In the genomic region with DNA sequence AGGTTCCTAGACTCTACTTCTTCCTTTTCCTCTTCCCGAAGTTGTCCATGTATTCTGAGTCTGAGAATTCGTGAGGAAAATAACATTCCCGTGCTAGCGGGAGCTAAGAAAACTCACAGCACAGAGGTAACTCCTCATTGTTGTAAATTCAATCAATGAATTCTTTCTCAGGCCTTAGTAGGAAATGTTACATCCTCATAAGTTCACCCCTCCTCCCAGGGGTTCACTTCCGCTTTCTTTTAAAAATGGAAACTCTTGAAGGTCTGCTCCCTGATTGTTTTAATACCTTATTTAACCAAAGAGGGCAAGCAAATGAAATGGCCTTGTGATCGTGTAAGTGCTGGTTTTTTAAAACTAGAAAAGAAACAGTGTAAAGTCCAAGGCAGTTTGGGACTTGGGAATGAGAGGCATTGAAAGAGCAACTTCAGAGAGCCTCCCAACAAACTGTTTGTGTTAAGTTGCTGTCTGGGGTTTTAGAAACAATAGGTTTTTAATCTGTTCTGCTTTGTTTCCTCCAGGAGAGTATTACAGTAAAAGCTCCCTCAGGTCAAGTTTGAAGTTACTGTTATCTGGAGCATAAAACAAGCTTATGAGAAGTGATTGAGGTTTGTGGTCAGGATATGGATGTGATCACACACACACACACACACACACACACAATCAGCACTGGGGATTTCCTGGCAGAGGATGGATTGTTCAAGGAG, we compare ENCODE assay signal across 8 mouse cellular contexts. TPM values are rescaled to one million over a fixed set of nuclear protein-coding genes. Genes with fewer than 3 reads are reported as not detected.
DNase-seq lines count a peak whose midpoint lies in the region; ATAC-seq lines count a peak whose summit lies in the region.
"Not testable (repeated sequence)": the region's sequence is repeated elsewhere in the genome, so short reads cannot be mapped to it uniquely, and the experiment has no call there.

No protein-coding gene starts in this region.

- H3K9ac ChIP-seq in intestine, embryonic 16.5 days (ENCODE audit: low read depth, low read length), result not testable (repeated sequence)

- not testable (repeated sequence) for H3K4me2 ChIP-seq in intestine, embryonic 16.5 days (ENCODE audit: low read depth, low read length)

- ATAC-seq in intestine, embryonic 16.5 days, result peak; percentile 11; the same call in 1 of the 2 replicates
- ATAC-seq in megakaryocyte progenitor cell, adult 5-6 weeks (replicated peaks; ENCODE audit: poor library complexity), result peak; percentile 63

- not testable (repeated sequence) for H3K9me3 ChIP-seq in intestine, embryonic 16.5 days (ENCODE audit: control insufficient read depth, low read length)

- not testable (repeated sequence) for H3K27ac ChIP-seq in intestine, embryonic 16.5 days (ENCODE audit: low read length)

- not testable (repeated sequence) for H3K27me3 ChIP-seq in intestine, embryonic 16.5 days (replicated peaks; ENCODE audit: control insufficient read depth, insufficient read depth, low read length)

- DNase-seq in B cell, adult 2 months, result peak; percentile 76 to 80
- DNase-seq in adrenal gland, postnatal 14 days, result peak; percentile 26
- DNase-seq in embryo, embryonic 9.5 days (ENCODE audit: extremely low spot score), result peak; percentile 5
- DNase-seq in heart, adult 9 months (ENCODE audit: low spot score in 2 of 2), result peak; percentile 38 to 73
- peak; percentile 18 to 19 for DNase-seq in left cerebral cortex, postnatal 10 days (ENCODE audit: extremely low spot score in 1 of 2, low spot score in 2 of 2)
- DNase-seq in right cerebral cortex, postnatal 10 days (ENCODE audit: low spot score in 2 of 2), result peak; percentile 29 to 49

- intact Hi-C loops in left cerebral cortex, postnatal 10 days (cut with DNase I), result not testable (repeated sequence)

- H3K4me1 ChIP-seq in intestine, embryonic 16.5 days (ENCODE audit: control insufficient read depth, insufficient read depth, low read length), result not testable (repeated sequence)

- H3K36me3 ChIP-seq in intestine, embryonic 16.5 days (ENCODE audit: control insufficient read depth, insufficient read depth, low read length), result not testable (repeated sequence)

- H3K4me3 ChIP-seq in intestine, embryonic 16.5 days (ENCODE audit: low read length), result not testable (repeated sequence)

- 75% methylated on average over 6 of the region's 6 CpGs for WGBS in intestine, embryonic 16.5 days

RNA-seq across cellular contexts. Expression of a gene that starts 36.5 kb away (rescaled TPM):
- 129 and 342 TPM in 2 replicates for total RNA-seq in adrenal gland, postnatal 14 days (2021)
- 111 and 149 TPM in 2 replicates for polyA plus RNA-seq in intestine, embryonic 16.5 days (2015; fragmentation: Nextera tagmentation; extraction: Ambion mirVana)
- 100 to 1,000 TPM; 164 to 223 TPM for total RNA-seq in left cerebral cortex, postnatal 10 days (2021)
- total RNA-seq in megakaryocyte progenitor cell, adult 5-6 weeks (2015), result 69.2 and 81.4 TPM in 2 replicates
- 171 and 231 TPM in 2 replicates for total RNA-seq in megakaryocyte progenitor cell, adult 5-6 weeks (2017)

Comparison
In these comparisons a context has a peak if more than half of its experiments do, and no peak if none do; other contexts are left out.
1. DNase-seq: peak in every context shown above with its lines; median percentile 78 in B cell, adult 2 months; 56 in heart, adult 9 months; 39 in right cerebral cortex, postnatal 10 days; 26 in adrenal gland, postnatal 14 days; 18 in left cerebral cortex, postnatal 10 days; 5 in embryo, embryonic 9.5 days.